Comparison of ENCODE assay signal across 23 mouse cellular contexts in the genomic region with DNA sequence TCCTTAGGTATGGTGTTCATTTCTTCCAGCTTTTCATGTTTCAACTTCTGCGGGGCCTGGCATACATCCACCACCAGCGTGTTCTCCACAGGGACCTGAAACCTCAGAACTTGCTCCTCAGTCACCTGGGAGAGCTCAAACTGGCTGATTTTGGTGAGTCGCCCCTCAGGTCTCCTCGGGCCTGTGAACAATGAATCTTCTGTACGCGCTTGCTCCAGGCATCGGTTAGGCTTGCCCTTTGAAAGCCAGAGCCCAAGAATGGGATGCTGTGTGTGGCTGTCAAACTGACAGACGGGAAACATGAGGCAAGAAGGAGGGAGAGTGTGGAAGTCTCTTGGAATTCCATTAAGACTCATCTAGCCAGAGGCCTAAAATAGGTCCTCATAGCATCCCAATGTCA. TPM values are rescaled to one million over a fixed set of nuclear protein-coding genes. Genes with fewer than 3 reads are reported as not detected.
DNase-seq lines count a peak whose midpoint lies in the region; ATAC-seq lines count a peak whose summit lies in the region.
"Had no signal": no experiment of that assay in that cellular context is flagged by ENCODE, and none has a peak within 500 bp of the region (broad histone marks: within the 10 kb centered on the region; RNA-seq: fewer than 3 reads in every experiment).

No protein-coding gene starts in this region.

- H3K27ac ChIP-seq in hindbrain, embryonic 12.5 days, result 0 out of 2 replicates have a peak overlapping the region, but pooled peaks have one; percentile 17
- H3K27ac ChIP-seq in hindbrain, embryonic 14.5 days, result no peak overlapping the region
- peak overlapping the region; percentile 57; the same call in 1 of the 2 replicates for H3K27ac ChIP-seq in embryonic facial prominence, embryonic 12.5 days
- H3K27ac ChIP-seq in limb, embryonic 12.5 days, result peak overlapping the region; percentile 56; the same call in 1 of the 2 replicates
- H3K27ac ChIP-seq: forebrain, embryonic 15.5 days; heart, adult 2 months; intestine, embryonic 15.5 days had no signal

- H3K4me1 ChIP-seq in hindbrain, embryonic 12.5 days, result peaks cover 9% of the 10 kb centered on the region; the same call in 1 of the 2 replicates
- H3K4me1 ChIP-seq in hindbrain, embryonic 14.5 days (replicated peaks; ENCODE audit: control insufficient read depth, insufficient read depth, low read length), result no peaks in the 10 kb centered on the region
- H3K4me1 ChIP-seq in embryonic facial prominence, embryonic 12.5 days, result peaks cover 21% of the 10 kb centered on the region
- peaks cover 19% of the 10 kb centered on the region for H3K4me1 ChIP-seq in limb, embryonic 12.5 days (replicated peaks)
- H3K4me1 ChIP-seq: forebrain, embryonic 15.5 days; heart, embryonic 12.5 days; intestine, embryonic 15.5 days had no signal

- H3K36me3 ChIP-seq in hindbrain, embryonic 12.5 days, result no peaks in the 10 kb centered on the region
- no peaks in the 10 kb centered on the region for H3K36me3 ChIP-seq in hindbrain, embryonic 14.5 days (replicated peaks; ENCODE audit: control insufficient read depth, insufficient read depth)
- H3K36me3 ChIP-seq in embryonic facial prominence, embryonic 12.5 days, result no peaks in the 10 kb centered on the region
- H3K36me3 ChIP-seq in limb, embryonic 12.5 days, result no peaks in the 10 kb centered on the region
- H3K36me3 ChIP-seq: forebrain, embryonic 15.5 days; G1E; heart, embryonic 12.5 days; intestine, embryonic 15.5 days had no signal

- H3K9ac ChIP-seq in hindbrain, embryonic 12.5 days, result no peak overlapping the region
- no peak overlapping the region for H3K9ac ChIP-seq in hindbrain, embryonic 14.5 days
- H3K9ac ChIP-seq in embryonic facial prominence, embryonic 12.5 days, result no peak overlapping the region
- H3K9ac ChIP-seq in limb, embryonic 12.5 days (replicated peaks), result no peak overlapping the region
- H3K9ac ChIP-seq: forebrain, embryonic 15.5 days; heart, embryonic 12.5 days; intestine, embryonic 15.5 days had no signal

- no peak overlapping the region for H3K4me2 ChIP-seq in hindbrain, embryonic 12.5 days (replicated peaks)
- H3K4me2 ChIP-seq in hindbrain, embryonic 14.5 days (replicated peaks), result no peak overlapping the region
- H3K4me2 ChIP-seq in embryonic facial prominence, embryonic 12.5 days (replicated peaks), result no peak overlapping the region
- H3K4me2 ChIP-seq in limb, embryonic 12.5 days, result no peak overlapping the region
- H3K4me2 ChIP-seq: forebrain, embryonic 15.5 days; heart, embryonic 12.5 days; intestine, embryonic 15.5 days had no signal

- H3K4me3 ChIP-seq in hindbrain, embryonic 12.5 days, result no peak overlapping the region
- H3K4me3 ChIP-seq in hindbrain, embryonic 14.5 days (replicated peaks; ENCODE audit: low read length), result no peak overlapping the region
- no peak overlapping the region for H3K4me3 ChIP-seq in embryonic facial prominence, embryonic 12.5 days
- no peak overlapping the region for H3K4me3 ChIP-seq in limb, embryonic 12.5 days (replicated peaks)
- H3K4me3 ChIP-seq: forebrain, embryonic 15.5 days; heart, adult 2 months; heart, embryonic 12.5 days; intestine, embryonic 15.5 days had no signal

- no peaks in the 10 kb centered on the region for H3K27me3 ChIP-seq in hindbrain, embryonic 12.5 days
- no peaks in the 10 kb centered on the region for H3K27me3 ChIP-seq in hindbrain, embryonic 14.5 days (ENCODE audit: control insufficient read depth, insufficient read depth, low read length)
- no peaks in the 10 kb centered on the region for H3K27me3 ChIP-seq in embryonic facial prominence, embryonic 12.5 days
- H3K27me3 ChIP-seq in limb, embryonic 12.5 days, result no peaks in the 10 kb centered on the region
- H3K27me3 ChIP-seq: forebrain, embryonic 15.5 days; heart, embryonic 12.5 days; intestine, embryonic 15.5 days had no signal

- DNase-seq in hindbrain, embryonic 14.5 days (ENCODE audit: low spot score), result no peak
- peak; percentile 60 for DNase-seq in embryo, embryonic 11 days
- no peak for DNase-seq in layer of hippocampus, postnatal 25 days (ENCODE audit: extremely low spot score in 1 of 2, low spot score in 1 of 2)
- DNase-seq in left cerebral cortex, adult 18-20 months (ENCODE audit: low spot score in 2 of 2), result no peak
- no peak for DNase-seq in thymus, postnatal 10 days (ENCODE audit: low spot score in 2 of 2)
- DNase-seq: adrenal gland, postnatal 10 days; B cell, adult 2 months; cerebellum, adult 11 months; cerebellum, adult 8-10 months; cerebellum, postnatal 14 days; gastrocnemius, postnatal 14 days; heart, adult 2 months; kidney, adult 18-20 months had no signal

- 41% methylated on average over 8 of the region's 8 CpGs for WGBS in hindbrain, embryonic 12.5 days
- WGBS in hindbrain, embryonic 14.5 days, result 49% methylated on average over 8 of the region's 8 CpGs
- WGBS in embryonic facial prominence, embryonic 12.5 days, result 11% methylated on average over 8 of the region's 8 CpGs
- WGBS in limb, embryonic 12.5 days, result 57% methylated on average over 8 of the region's 8 CpGs

- no peak for ATAC-seq in hindbrain, embryonic 12.5 days (ENCODE audit: low FRiP score)
- ATAC-seq in hindbrain, embryonic 14.5 days (ENCODE audit: low FRiP score), result no peak
- ATAC-seq in embryonic facial prominence, embryonic 12.5 days (ENCODE audit: insufficient number of reproducible peaks, insufficient read depth, low FRiP score, low TSS enrichment), result no peak; the same call in 1 of the 2 replicates
- no peak for ATAC-seq in limb, embryonic 12.5 days (ENCODE audit: insufficient number of reproducible peaks, insufficient read depth, low FRiP score, low TSS enrichment, low read depth)
- ATAC-seq: CD4-positive, CD25-positive, alpha-beta regulatory T cell, adult 4 months; forebrain, embryonic 15.5 days; intestine, embryonic 15.5 days had no signal

- H3K9me3 ChIP-seq in hindbrain, embryonic 12.5 days (replicated peaks), result no peaks in the 10 kb centered on the region
- no peaks in the 10 kb centered on the region for H3K9me3 ChIP-seq in hindbrain, embryonic 14.5 days (ENCODE audit: control insufficient read depth, low read length)
- no peaks in the 10 kb centered on the region for H3K9me3 ChIP-seq in embryonic facial prominence, embryonic 12.5 days
- H3K9me3 ChIP-seq in limb, embryonic 12.5 days, result no peaks in the 10 kb centered on the region
- H3K9me3 ChIP-seq: forebrain, embryonic 15.5 days; G1E; heart, embryonic 12.5 days; intestine, embryonic 15.5 days had no signal

RNA-seq across cellular contexts. Expression of gene Cdk15, which starts 31.0 kb away (rescaled TPM):
- 1.4 and 2.0 TPM in 2 replicates for polyA plus RNA-seq in hindbrain, embryonic 12.5 days (2016; fragmentation: Nextera tagmentation; extraction: Ambion mirVana)
- 0.82 and 0.88 TPM in 2 replicates for polyA plus RNA-seq in hindbrain, embryonic 14.5 days (2014; fragmentation: Nextera tagmentation; extraction: Ambion mirVana)
- polyA plus RNA-seq in embryonic facial prominence, embryonic 12.5 days (2016; fragmentation: Nextera tagmentation; extraction: Ambion mirVana), result 0.47 and 0.67 TPM in 2 replicates
- polyA plus RNA-seq in limb, embryonic 12.5 days (2016; fragmentation: Nextera tagmentation; extraction: Ambion mirVana), result 0.38 TPM in 1 of 2 replicates, not detected in the other
- under 1 TPM; 0.17 to 0.56 TPM for total RNA-seq in layer of hippocampus, postnatal 25 days (2021)
- under 1 TPM; 0.42 to 0.44 TPM for total RNA-seq in left cerebral cortex, adult 18-20 months (2021)
- total RNA-seq: adrenal gland, postnatal 10 days; common myeloid progenitor, adult 5-6 weeks; G1E; heart, postnatal 25 days had no signal
- polyA plus RNA-seq: CD4-positive, CD25-positive, alpha-beta regulatory T cell, adult 4 months; heart, adult 2 months had no signal

RNA-seq across cellular contexts. Expression of gene Als2, which starts 50.7 kb away (rescaled TPM):
- 24.6 and 24.9 TPM in 2 replicates for polyA plus RNA-seq in hindbrain, embryonic 12.5 days (2016; fragmentation: Nextera tagmentation; extraction: Ambion mirVana)
- 21.7 and 22.6 TPM in 2 replicates for polyA plus RNA-seq in hindbrain, embryonic 14.5 days (2014; fragmentation: Nextera tagmentation; extraction: Ambion mirVana)
- polyA plus RNA-seq in embryonic facial prominence, embryonic 12.5 days (2016; fragmentation: Nextera tagmentation; extraction: Ambion mirVana), result 14.9 and 15.4 TPM in 2 replicates
- polyA plus RNA-seq in limb, embryonic 12.5 days (2016; fragmentation: Nextera tagmentation; extraction: Ambion mirVana), result 11.7 and 11.8 TPM in 2 replicates
- total RNA-seq in layer of hippocampus, postnatal 25 days (2021), result 10 to 100 TPM; 50.7 to 57.3 TPM
- total RNA-seq in left cerebral cortex, adult 18-20 months (2021), result 10 to 100 TPM; 35.5 to 36.1 TPM
